Mouse (Mus musculus): Measurements from ENCODE around the gene Slc5a4b.

Slc5a4b gene

DNA sequence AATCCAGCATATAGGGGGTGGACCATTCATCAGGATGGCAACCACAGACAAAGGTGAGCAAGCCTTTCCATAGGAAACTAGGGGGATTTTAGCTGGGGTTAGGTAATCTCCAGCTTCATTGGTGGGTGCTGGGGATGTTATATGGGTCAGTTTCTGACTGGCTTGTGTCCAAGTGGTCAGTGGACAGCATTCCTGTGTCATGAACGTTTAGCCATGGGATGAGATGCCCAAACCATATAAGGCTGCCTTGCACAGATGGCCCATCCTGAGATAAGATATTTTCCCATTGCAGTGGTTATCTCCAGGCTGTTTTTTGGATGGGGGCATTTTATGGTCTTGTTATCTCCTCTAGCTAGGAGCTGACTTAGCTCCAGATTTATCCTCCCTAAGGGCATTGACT is 64.0 kb downstream of the Slc5a4b start:
- in situ Hi-C loops (cut with MboI; ENCODE audit: low sequenced_read_pairs) = no loop called here

GRCm38 (mm10) chr10:76045343-76045742 is 65.4 kb downstream of the Slc5a4b start:
- in situ Hi-C loops (cut with MboI; ENCODE audit: low sequenced_read_pairs) = no loop called here

DNA sequence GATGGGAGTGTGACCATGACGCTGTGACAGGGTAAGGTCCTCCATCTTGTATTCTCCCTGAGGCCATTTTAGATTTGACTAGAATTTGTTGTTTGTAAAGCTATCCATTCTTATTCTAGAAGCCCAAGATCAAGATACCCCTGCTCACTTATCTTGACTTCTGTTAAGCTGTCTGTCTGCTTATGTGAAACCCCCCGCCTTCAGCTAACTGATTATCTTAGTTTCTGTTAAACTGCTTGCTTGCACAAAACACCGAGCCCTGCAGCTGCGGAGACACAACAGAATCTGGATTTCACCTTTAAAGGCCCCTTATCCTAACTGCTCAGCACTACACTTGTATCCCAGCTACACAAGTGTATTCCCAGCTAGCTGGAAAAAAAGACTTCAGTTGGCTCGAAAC is 73.8 kb downstream of the Slc5a4b start:
- in situ Hi-C loops (cut with MboI; ENCODE audit: low sequenced_read_pairs) = no loop called here

DNA sequence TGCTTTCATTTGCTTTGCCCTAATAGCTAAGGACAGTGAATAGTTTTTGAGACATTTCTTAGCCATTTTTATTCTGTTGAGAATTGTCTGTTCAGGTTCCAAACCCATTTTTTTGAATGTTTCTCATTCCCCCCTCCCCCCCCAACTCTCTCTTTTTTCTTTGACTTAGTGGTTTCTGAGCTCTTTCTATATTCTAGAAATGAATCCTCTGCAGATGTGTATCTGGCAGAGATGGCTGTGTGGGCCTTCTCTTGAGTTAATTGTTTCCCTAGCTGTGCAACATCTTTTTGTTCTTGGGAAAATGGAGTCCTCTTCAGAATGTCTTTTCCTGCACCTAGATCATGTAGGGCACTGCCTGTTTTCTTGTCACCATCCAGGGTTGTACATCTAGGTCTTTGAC is 75.5 kb downstream of the Slc5a4b start:
- in situ Hi-C loops (cut with MboI; ENCODE audit: low sequenced_read_pairs) = no loop called here

GRCm38 (mm10) chr10:76034001-76034600 is 76.7 kb downstream of the Slc5a4b start:
- in situ Hi-C loops (cut with MboI; ENCODE audit: low sequenced_read_pairs) = no loop called here

- in situ Hi-C loops (cut with MboI; ENCODE audit: low sequenced_read_pairs) = no loop called here
Observed at GRCm38 (mm10) chr10:76033119-76033455, 77.7 kb downstream of the Slc5a4b start.

GRCm38 (mm10) chr10:76032402-76033118 is 78.2 kb downstream of the Slc5a4b start, which contains the start of gene Zfp280b:
Gene Zfp280b (plus strand): TSS chr10:76032650.
- in situ Hi-C loops (cut with MboI; ENCODE audit: low sequenced_read_pairs) = no loop called here

- in situ Hi-C loops (cut with MboI; ENCODE audit: low sequenced_read_pairs) = no loop called here
Observed at GRCm38 (mm10) chr10:76031511-76032401, 79.0 kb downstream of the Slc5a4b start.

DNA sequence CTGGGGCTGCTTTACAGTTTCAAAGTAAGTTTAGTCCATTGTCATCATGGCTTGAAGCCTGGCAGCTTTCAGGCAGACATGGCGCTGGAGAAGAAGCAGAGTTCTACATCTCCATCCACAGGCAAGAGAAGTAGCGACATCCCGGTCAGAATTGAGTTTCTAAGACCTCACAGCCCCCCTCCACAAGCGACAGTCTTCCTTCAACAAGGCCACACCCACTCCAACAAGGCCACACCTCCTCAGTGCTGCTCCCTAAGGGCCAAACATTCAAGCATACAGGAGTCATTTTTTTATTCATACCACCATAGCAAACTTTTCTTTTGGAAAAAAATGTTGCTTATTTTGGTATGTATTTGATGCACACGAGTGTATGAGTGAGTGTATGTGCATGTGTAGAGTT is 80.3 kb downstream of the Slc5a4b start:
- in situ Hi-C loops (cut with MboI; ENCODE audit: low sequenced_read_pairs) = no loop called here

GRCm38 (mm10) chr10:76029276-76029675 is 81.5 kb downstream of the Slc5a4b start:
- in situ Hi-C loops (cut with MboI; ENCODE audit: low sequenced_read_pairs) = no loop called here

GRCm38 (mm10) chr10:76028396-76028795 is 82.4 kb downstream of the Slc5a4b start:
- in situ Hi-C loops (cut with MboI; ENCODE audit: low sequenced_read_pairs) = no loop called here

DNA sequence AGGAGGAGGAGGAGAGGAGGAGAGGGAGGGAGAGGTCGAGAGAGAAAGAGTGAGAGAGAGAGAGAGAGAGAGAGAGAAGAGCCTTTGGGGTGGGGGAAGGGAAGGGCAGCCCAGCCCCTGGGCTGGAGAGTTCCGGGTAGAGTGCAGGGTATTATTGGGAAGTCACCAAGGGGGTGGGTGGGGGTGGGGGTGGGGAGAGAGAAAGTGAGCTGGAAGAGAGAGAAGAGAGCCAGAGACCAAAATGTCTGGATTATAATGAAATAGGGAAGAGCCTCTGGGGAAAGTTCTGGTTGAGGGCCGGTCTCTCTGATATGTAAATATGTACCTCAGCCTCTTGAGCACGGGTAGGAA is 82.8 kb downstream of the Slc5a4b start:
- in situ Hi-C loops (cut with MboI; ENCODE audit: low sequenced_read_pairs) = no loop called here

DNA sequence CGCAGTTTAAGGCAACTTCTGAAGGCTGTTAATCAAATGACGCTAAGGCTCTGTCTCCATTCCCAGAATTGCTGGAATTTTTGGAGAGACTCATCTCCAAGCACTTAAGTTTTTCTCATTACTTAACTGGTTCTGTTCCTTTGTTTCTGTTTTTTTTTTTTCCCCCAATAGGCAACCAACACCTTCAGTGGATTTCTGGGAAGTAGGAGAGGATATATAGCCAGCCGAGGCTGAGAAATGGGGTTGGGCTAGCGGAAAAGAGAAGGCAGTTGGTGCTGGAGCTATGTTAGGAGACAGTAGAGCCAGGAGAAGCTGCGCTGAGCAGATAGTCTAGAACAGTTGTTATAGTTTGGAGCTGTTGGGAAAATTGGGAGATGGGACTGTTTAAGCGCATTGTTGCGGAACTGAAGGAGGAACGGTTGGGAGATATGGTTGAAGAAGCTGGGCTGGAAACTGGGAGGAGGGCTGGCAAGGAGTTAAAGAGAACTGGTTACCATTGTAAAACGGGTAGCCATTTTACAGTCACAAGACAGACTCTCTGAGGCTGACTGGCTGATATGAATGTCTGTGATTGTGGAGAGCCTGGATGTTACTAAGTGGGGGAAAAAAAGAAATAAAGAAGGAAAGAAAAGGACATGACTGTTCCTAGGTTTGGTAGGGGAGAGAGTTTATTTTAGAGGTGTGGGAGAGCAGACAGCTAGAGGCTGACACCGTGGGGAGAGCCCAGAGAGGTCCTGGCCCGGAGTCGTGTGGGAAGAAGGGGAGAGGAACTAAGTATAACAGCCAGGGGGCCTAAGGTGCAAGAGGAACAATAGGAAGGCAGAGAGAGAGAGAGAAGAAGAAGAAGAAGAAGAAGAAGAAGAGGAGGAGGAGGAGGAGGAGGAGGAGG is 83.4 kb downstream of the Slc5a4b start:
- in situ Hi-C loops (cut with MboI; ENCODE audit: low sequenced_read_pairs) = no loop called here

- in situ Hi-C loops (cut with MboI; ENCODE audit: low sequenced_read_pairs) = no loop called here
Observed at GRCm38 (mm10) chr10:76025470-76026190, 85.1 kb downstream of the Slc5a4b start.

- in situ Hi-C loops (cut with MboI; ENCODE audit: low sequenced_read_pairs) = no loop called here
Observed at GRCm38 (mm10) chr10:76023921-76024320, 86.8 kb downstream of the Slc5a4b start.

DNA sequence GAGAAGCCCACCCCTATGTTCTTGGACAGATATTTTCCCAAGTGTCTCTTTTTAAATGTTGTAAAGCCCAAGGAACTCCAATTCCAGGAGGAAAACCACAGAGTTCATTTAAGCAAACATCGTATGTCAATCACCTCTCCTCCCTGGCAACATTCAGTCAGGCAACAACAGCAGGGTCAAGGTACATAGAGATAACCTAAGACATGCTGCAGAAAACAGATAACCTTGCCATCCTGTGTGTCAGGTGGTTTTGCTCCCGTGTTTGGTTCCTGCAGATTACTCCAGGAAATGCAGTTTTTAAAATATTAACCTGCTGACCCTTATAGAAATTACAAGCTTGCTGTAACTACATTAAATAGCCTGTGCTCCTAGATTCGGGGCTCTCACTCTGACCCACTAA is 89.0 kb downstream of the Slc5a4b start:
- in situ Hi-C loops (cut with MboI; ENCODE audit: low sequenced_read_pairs) = no loop called here

DNA sequence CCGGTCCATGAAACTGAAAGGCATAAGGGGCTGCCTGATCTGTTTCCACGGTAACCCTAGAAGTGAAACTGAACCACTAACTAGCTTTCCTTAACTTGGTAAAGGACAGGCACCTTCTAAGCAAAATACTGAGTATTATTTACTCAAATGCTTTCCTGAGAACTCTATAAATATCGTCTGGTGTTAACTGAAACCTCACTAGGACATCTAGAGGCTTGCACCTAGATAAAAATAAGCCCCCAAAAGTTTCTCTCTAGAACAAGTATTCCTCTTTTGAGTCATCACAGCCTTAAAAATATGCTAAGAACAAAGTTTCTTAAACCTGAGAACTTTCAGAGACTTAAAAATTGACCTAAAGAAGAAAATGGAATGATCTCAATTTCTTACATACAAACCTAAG is 93.9 kb downstream of the Slc5a4b start:
- in situ Hi-C loops (cut with MboI; ENCODE audit: low sequenced_read_pairs) = no loop called here

- in situ Hi-C loops (cut with MboI; ENCODE audit: low sequenced_read_pairs) = no loop called here
Observed at GRCm38 (mm10) chr10:76012922-76013321, 97.8 kb downstream of the Slc5a4b start.

DNA sequence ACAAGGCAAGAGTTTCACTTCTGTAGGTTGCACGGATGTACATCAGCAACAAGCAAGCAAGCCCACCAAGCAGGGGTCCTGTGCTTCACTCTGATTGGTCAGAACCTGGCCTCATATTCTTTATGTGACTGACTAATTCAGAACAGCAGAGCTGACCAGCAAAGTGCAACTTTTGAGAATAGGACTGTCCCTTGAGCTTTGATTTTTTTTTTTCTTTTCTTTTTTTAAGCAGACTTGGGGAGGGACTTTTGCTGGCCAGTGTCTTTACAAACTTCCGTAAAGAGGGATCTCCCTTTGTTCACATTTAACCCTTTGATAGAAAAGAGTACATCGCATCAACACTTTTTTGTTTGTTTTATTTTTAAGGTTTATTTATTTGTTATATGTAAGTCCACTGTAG is 100.9 kb downstream of the Slc5a4b start:
- in situ Hi-C loops (cut with MboI; ENCODE audit: low sequenced_read_pairs) = no loop called here

All from CH12F3 (cell line).